Mouse (Mus musculus): ENCODE data around the gene Nat10. TPM values are rescaled to one million over a fixed set of nuclear protein-coding genes. Genes with fewer than 3 reads are reported as not detected.

Gene Nat10
- polyA plus RNA-seq, 1 experiment from 2014 or later = 20.0 TPM

- Histone ChIP-seq H3K27me3 (ENCODE audit: control insufficient read depth, insufficient read depth, low read depth, low read length) (no peaks in the 10 kb centered on the region), H3K4me2 (ENCODE audit: low read length) (no peak overlapping the region), H3K9me3 (replicated peaks; ENCODE audit: control insufficient read depth, low read length, poor library complexity, severe bottlenecking) (no peaks in the 10 kb centered on the region), H3K27ac (ENCODE audit: low read length) (no peak overlapping the region), H3K36me3 (ENCODE audit: control insufficient read depth, insufficient read depth, low read length) (no peaks in the 10 kb centered on the region), H3K4me3 (ENCODE audit: low read depth, low read length) (no peak overlapping the region), H3K9ac (ENCODE audit: low read depth, low read length) (no peak overlapping the region), H3K4me1 (ENCODE audit: control insufficient read depth, insufficient read depth, low read length) (no peaks in the 10 kb centered on the region; the same call in 1 of the 2 replicates)
- 86% methylated on average over 6 of the region's 6 CpGs for WGBS
- no peak for ATAC-seq
Observed at GRCm38 (mm10) chr2:103707056-103707776, 53.9 kb downstream of the Nat10 start.

GRCm38 (mm10) chr2:103706226-103706625, 54.8 kb downstream of the Nat10 start:
- WGBS = 41% methylated on average over 11 of the region's 11 CpGs
- ATAC-seq = peak; percentile 65

GRCm38 (mm10) chr2:103705826-103706225, 55.2 kb downstream of the Nat10 start:
- 83% methylated on average over 4 of the region's 4 CpGs for WGBS
- Histone ChIP-seq H3K9me3 (replicated peaks; ENCODE audit: control insufficient read depth, low read length, poor library complexity, severe bottlenecking) (no peaks in the 10 kb centered on the region), H3K4me1 (ENCODE audit: control insufficient read depth, insufficient read depth, low read length) (no peaks in the 10 kb centered on the region; the same call in 1 of the 2 replicates), H3K27ac (ENCODE audit: low read length) (no peak overlapping the region), H3K4me2 (ENCODE audit: low read length) (no peak overlapping the region), H3K36me3 (ENCODE audit: control insufficient read depth, insufficient read depth, low read length) (no peaks in the 10 kb centered on the region), H3K27me3 (ENCODE audit: control insufficient read depth, insufficient read depth, low read depth, low read length) (no peaks in the 10 kb centered on the region), H3K9ac (ENCODE audit: low read depth, low read length) (no peak overlapping the region), H3K4me3 (ENCODE audit: low read depth, low read length) (no peak overlapping the region)
- ATAC-seq = no peak

More at GRCm38 (mm10) chr2:103706226-103706625, 54.8 kb downstream of the Nat10 start:
- Histone ChIP-seq H3K4me2 (ENCODE audit: low read length) (no peak overlapping the region), H3K36me3 (ENCODE audit: control insufficient read depth, insufficient read depth, low read length) (no peaks in the 10 kb centered on the region), H3K9ac (ENCODE audit: low read depth, low read length) (no peak overlapping the region), H3K4me1 (ENCODE audit: control insufficient read depth, insufficient read depth, low read length) (no peaks in the 10 kb centered on the region; the same call in 1 of the 2 replicates), H3K27ac (ENCODE audit: low read length) (no peak overlapping the region), H3K27me3 (ENCODE audit: control insufficient read depth, insufficient read depth, low read depth, low read length) (no peaks in the 10 kb centered on the region), H3K9me3 (replicated peaks; ENCODE audit: control insufficient read depth, low read length, poor library complexity, severe bottlenecking) (no peaks in the 10 kb centered on the region), H3K4me3 (ENCODE audit: low read depth, low read length) (no peak overlapping the region)

GRCm38 (mm10) chr2:103703865-103704264, 57.2 kb downstream of the Nat10 start:
- Histone ChIP-seq H3K4me3 (ENCODE audit: low read depth, low read length) (no peak overlapping the region), H3K27me3 (ENCODE audit: control insufficient read depth, insufficient read depth, low read depth, low read length) (no peaks in the 10 kb centered on the region), H3K4me1 (ENCODE audit: control insufficient read depth, insufficient read depth, low read length) (no peaks in the 10 kb centered on the region; the same call in 1 of the 2 replicates), H3K9me3 (replicated peaks; ENCODE audit: control insufficient read depth, low read length, poor library complexity, severe bottlenecking) (no peaks in the 10 kb centered on the region), H3K4me2 (ENCODE audit: low read length) (no peak overlapping the region), H3K27ac (ENCODE audit: low read length) (no peak overlapping the region), H3K36me3 (ENCODE audit: control insufficient read depth, insufficient read depth, low read length) (no peaks in the 10 kb centered on the region), H3K9ac (ENCODE audit: low read depth, low read length) (no peak overlapping the region)
- no peak for ATAC-seq
- WGBS = 67% methylated on average over 4 of the region's 4 CpGs

- H3K9me3 ChIP-seq (replicated peaks; ENCODE audit: control insufficient read depth, low read length, poor library complexity, severe bottlenecking) = no peaks in the 10 kb centered on the region
- no peak for ATAC-seq
- no peak overlapping the region for H3K4me2 ChIP-seq (ENCODE audit: low read length)
- 79% methylated on average over 10 of the region's 10 CpGs for WGBS
- no peaks in the 10 kb centered on the region for H3K27me3 ChIP-seq (ENCODE audit: control insufficient read depth, insufficient read depth, low read depth, low read length)
- H3K4me3 ChIP-seq (ENCODE audit: low read depth, low read length) = no peak overlapping the region
- no peak overlapping the region for H3K27ac ChIP-seq (ENCODE audit: low read length)
- H3K4me1 ChIP-seq (ENCODE audit: control insufficient read depth, insufficient read depth, low read length) = no peaks in the 10 kb centered on the region; the same call in 1 of the 2 replicates
- H3K9ac ChIP-seq (ENCODE audit: low read depth, low read length) = no peak overlapping the region
- H3K36me3 ChIP-seq (ENCODE audit: control insufficient read depth, insufficient read depth, low read length) = no peaks in the 10 kb centered on the region
Observed at GRCm38 (mm10) chr2:103703336-103703735, 57.7 kb downstream of the Nat10 start.

- ATAC-seq = 0 out of 2 replicates have a peak, but pooled peaks have one; percentile 20
- no peak overlapping the region for H3K4me3 ChIP-seq (ENCODE audit: low read depth, low read length)
- no peak overlapping the region for H3K27ac ChIP-seq (ENCODE audit: low read length)
- no peaks in the 10 kb centered on the region for H3K36me3 ChIP-seq (ENCODE audit: control insufficient read depth, insufficient read depth, low read length)
- H3K4me1 ChIP-seq (ENCODE audit: control insufficient read depth, insufficient read depth, low read length) = no peaks in the 10 kb centered on the region
- no peak overlapping the region for H3K9ac ChIP-seq (ENCODE audit: low read depth, low read length)
- H3K9me3 ChIP-seq (replicated peaks; ENCODE audit: control insufficient read depth, low read length, poor library complexity, severe bottlenecking) = no peaks in the 10 kb centered on the region
- 83% methylated on average over 12 of the region's 12 CpGs for WGBS
- no peak overlapping the region for H3K4me2 ChIP-seq (ENCODE audit: low read length)
- H3K27me3 ChIP-seq (ENCODE audit: control insufficient read depth, insufficient read depth, low read depth, low read length) = no peaks in the 10 kb centered on the region
Observed at GRCm38 (mm10) chr2:103700514-103700913, 60.6 kb downstream of the Nat10 start.

GRCm38 (mm10) chr2:103696177-103696576, 64.9 kb downstream of the Nat10 start:
- Histone ChIP-seq H3K4me2 (ENCODE audit: low read length) (no peak overlapping the region), H3K36me3 (ENCODE audit: control insufficient read depth, insufficient read depth, low read length) (no peaks in the 10 kb centered on the region), H3K9ac (ENCODE audit: low read depth, low read length) (no peak overlapping the region), H3K4me1 (ENCODE audit: control insufficient read depth, insufficient read depth, low read length) (no peaks in the 10 kb centered on the region), H3K4me3 (ENCODE audit: low read depth, low read length) (no peak overlapping the region), H3K9me3 (replicated peaks; ENCODE audit: control insufficient read depth, low read length, poor library complexity, severe bottlenecking) (no peaks in the 10 kb centered on the region), H3K27ac (ENCODE audit: low read length) (no peak overlapping the region), H3K27me3 (ENCODE audit: control insufficient read depth, insufficient read depth, low read depth, low read length) (no peaks in the 10 kb centered on the region)
- WGBS = 81% methylated on average over 3 of the region's 3 CpGs
- ATAC-seq = no peak

GRCm38 (mm10) chr2:103694777-103695563, 66.1 kb downstream of the Nat10 start:
- Histone ChIP-seq H3K27me3 (ENCODE audit: control insufficient read depth, insufficient read depth, low read depth, low read length) (no peaks in the 10 kb centered on the region), H3K4me3 (ENCODE audit: low read depth, low read length) (no peak overlapping the region), H3K4me1 (ENCODE audit: control insufficient read depth, insufficient read depth, low read length) (no peaks in the 10 kb centered on the region), H3K9me3 (replicated peaks; ENCODE audit: control insufficient read depth, low read length, poor library complexity, severe bottlenecking) (no peaks in the 10 kb centered on the region), H3K9ac (ENCODE audit: low read depth, low read length) (no peak overlapping the region), H3K36me3 (ENCODE audit: control insufficient read depth, insufficient read depth, low read length) (no peaks in the 10 kb centered on the region), H3K27ac (ENCODE audit: low read length) (no peak overlapping the region), H3K4me2 (ENCODE audit: low read length) (no peak overlapping the region)
- ATAC-seq = no peak
- 89% methylated on average over 4 of the region's 4 CpGs for WGBS

- Histone ChIP-seq H3K4me3 (ENCODE audit: low read depth, low read length) (no peak overlapping the region), H3K27ac (ENCODE audit: low read length) (no peak overlapping the region), H3K36me3 (ENCODE audit: control insufficient read depth, insufficient read depth, low read length) (no peaks in the 10 kb centered on the region), H3K9ac (ENCODE audit: low read depth, low read length) (no peak overlapping the region), H3K4me1 (ENCODE audit: control insufficient read depth, insufficient read depth, low read length) (no peaks in the 10 kb centered on the region), H3K4me2 (ENCODE audit: low read length) (no peak overlapping the region), H3K27me3 (ENCODE audit: control insufficient read depth, insufficient read depth, low read depth, low read length) (no peaks in the 10 kb centered on the region), H3K9me3 (replicated peaks; ENCODE audit: control insufficient read depth, low read length, poor library complexity, severe bottlenecking) (no peaks in the 10 kb centered on the region)
- 83% methylated on average over 1 of the region's 1 CpGs for WGBS
- ATAC-seq = no peak
Observed at GRCm38 (mm10) chr2:103692810-103693209, 68.3 kb downstream of the Nat10 start.
